In genomic region chr16:30063121-30063881, GRCm38 (mm10) we compare ENCODE assay signal across 8 mouse cellular contexts. TPM values are rescaled to one million over a fixed set of nuclear protein-coding genes. Genes with fewer than 3 reads are reported as not detected.
DNase-seq lines count a peak whose midpoint lies in the region; ATAC-seq lines count a peak whose summit lies in the region.

No protein-coding gene starts in this region.

- peak overlapping the region; percentile 53 for H3K4me3 ChIP-seq in erythroblast, embryonic 14.5 days (replicated peaks)
- peak overlapping the region; percentile 65 for H3K4me3 ChIP-seq in hindbrain, embryonic 14.5 days (replicated peaks; ENCODE audit: low read length)
- peak overlapping the region; percentile 65 for H3K4me3 ChIP-seq in midbrain, embryonic 14.5 days (replicated peaks; ENCODE audit: low read depth, low read length)
- peak overlapping the region; percentile 71 for H3K4me3 ChIP-seq in stomach, embryonic 16.5 days (replicated peaks; ENCODE audit: low read length)

- H3K36me3 ChIP-seq in erythroblast, embryonic 14.5 days (ENCODE audit: control insufficient read depth) = no peaks in the 10 kb centered on the region
- H3K36me3 ChIP-seq in hindbrain, embryonic 14.5 days (replicated peaks; ENCODE audit: control insufficient read depth, insufficient read depth) = no peaks in the 10 kb centered on the region
- no peaks in the 10 kb centered on the region for H3K36me3 ChIP-seq in midbrain, embryonic 14.5 days (ENCODE audit: control insufficient read depth, insufficient read depth, low read length)
- H3K36me3 ChIP-seq in stomach, embryonic 16.5 days (ENCODE audit: control insufficient read depth, insufficient read depth, low read length) = no peaks in the 10 kb centered on the region

- H3K27me3 ChIP-seq in erythroblast, embryonic 14.5 days (ENCODE audit: control insufficient read depth) = peaks cover 98% of the 10 kb centered on the region
- H3K27me3 ChIP-seq in hindbrain, embryonic 14.5 days (ENCODE audit: control insufficient read depth, insufficient read depth, low read length) = peaks cover 79% of the 10 kb centered on the region
- peaks cover 59% of the 10 kb centered on the region for H3K27me3 ChIP-seq in midbrain, embryonic 14.5 days (ENCODE audit: control insufficient read depth, insufficient read depth, low read length)
- H3K27me3 ChIP-seq in stomach, embryonic 16.5 days (ENCODE audit: control insufficient read depth, insufficient read depth, low read length) = no peaks in the 10 kb centered on the region

- intact Hi-C loops in left cerebral cortex, postnatal 4 days (cut with DNase I) = loop anchor here (10.0 kb wide), 2 partner anchors 108 to 228 kb away; no protein-coding TSS in a partner anchor

- H3K9me3 ChIP-seq in erythroblast, embryonic 14.5 days (ENCODE audit: control insufficient read depth, low read length) = peaks cover 5% of the 10 kb centered on the region; the same call in 1 of the 2 replicates
- H3K9me3 ChIP-seq in hindbrain, embryonic 14.5 days (ENCODE audit: control insufficient read depth, low read length) = no peaks in the 10 kb centered on the region
- no peaks in the 10 kb centered on the region for H3K9me3 ChIP-seq in midbrain, embryonic 14.5 days (ENCODE audit: control insufficient read depth, low read length)
- no peaks in the 10 kb centered on the region for H3K9me3 ChIP-seq in stomach, embryonic 16.5 days (replicated peaks; ENCODE audit: control insufficient read depth, low read length)

- H3K27ac ChIP-seq in hindbrain, embryonic 14.5 days = peak overlapping the region; percentile 82
- peak overlapping the region; percentile 85 for H3K27ac ChIP-seq in midbrain, embryonic 14.5 days (replicated peaks; ENCODE audit: low read depth, low read length)
- peak overlapping the region; percentile 99 for H3K27ac ChIP-seq in stomach, embryonic 16.5 days (ENCODE audit: low read length)

- ATAC-seq in erythroblast, adult 5-6 weeks (replicated peaks; ENCODE audit: low FRiP score, poor library complexity, severe bottlenecking) = no peak
- peak; percentile 38 for ATAC-seq in hindbrain, embryonic 14.5 days (ENCODE audit: low FRiP score)
- ATAC-seq in midbrain, embryonic 14.5 days (ENCODE audit: low FRiP score, low TSS enrichment) = peak; percentile 47
- ATAC-seq in stomach, embryonic 16.5 days (ENCODE audit: insufficient read depth, low FRiP score) = peak; percentile 14

- DNase-seq in cerebellum, adult 11-12 months = peak; percentile 45
- DNase-seq in frontal cortex, postnatal 14 days (ENCODE audit: low spot score in 2 of 2) = peak; percentile 40 to 47
- DNase-seq in hindbrain, embryonic 14.5 days (ENCODE audit: low spot score) = peak; percentile 56
- peak; percentile 53 for DNase-seq in left cerebral cortex, postnatal 4 days
- peak; percentile 78 for DNase-seq in midbrain, embryonic 14.5 days

- H3K4me2 ChIP-seq in hindbrain, embryonic 14.5 days (replicated peaks) = peak overlapping the region; percentile 97
- H3K4me2 ChIP-seq in midbrain, embryonic 14.5 days (ENCODE audit: low read length) = peak overlapping the region; percentile 100
- H3K4me2 ChIP-seq in stomach, embryonic 16.5 days (ENCODE audit: low read depth, low read length) = peak overlapping the region; percentile 94

- WGBS in hindbrain, embryonic 14.5 days = under 1% methylated on average over 40 of the region's 82 CpGs
- WGBS in midbrain, embryonic 14.5 days = under 1% methylated on average over 60 of the region's 82 CpGs
- under 1% methylated on average over 67 of the region's 82 CpGs for WGBS in stomach, embryonic 16.5 days

- H3K4me1 ChIP-seq in erythroblast, embryonic 14.5 days (ENCODE audit: control insufficient read depth) = peaks cover 25% of the 10 kb centered on the region
- peaks cover 30% of the 10 kb centered on the region for H3K4me1 ChIP-seq in hindbrain, embryonic 14.5 days (replicated peaks; ENCODE audit: control insufficient read depth, insufficient read depth, low read length)
- H3K4me1 ChIP-seq in midbrain, embryonic 14.5 days (ENCODE audit: control insufficient read depth, insufficient read depth, low read length) = peaks cover 26% of the 10 kb centered on the region
- H3K4me1 ChIP-seq in stomach, embryonic 16.5 days (ENCODE audit: control insufficient read depth, insufficient read depth, low read length) = peaks cover 44% of the 10 kb centered on the region

- H3K9ac ChIP-seq in hindbrain, embryonic 14.5 days = peak overlapping the region; percentile 76
- peak overlapping the region; percentile 61 for H3K9ac ChIP-seq in midbrain, embryonic 14.5 days (replicated peaks; ENCODE audit: low read length)
- peak overlapping the region; percentile 95 for H3K9ac ChIP-seq in stomach, embryonic 16.5 days (ENCODE audit: low read length)

RNA-seq across cellular contexts. Expression of gene Hes1, which starts 0.9 kb away (rescaled TPM):
- polyA plus RNA-seq in erythroblast, embryonic 14.5 days (2012) = 0.19 and 0.32 TPM in 2 replicates
- not detected in 2 replicates for total RNA-seq in erythroblast, adult 5-6 weeks (2015; ENCODE audit: low replicate concordance)
- total RNA-seq in erythroblast, adult 5-6 weeks (2017; ENCODE audit: low replicate concordance) = 0.26 and 10.9 TPM in 2 replicates
- polyA plus RNA-seq in hindbrain, embryonic 14.5 days (2014; fragmentation: Nextera tagmentation; extraction: Ambion mirVana) = 14.0 and 18.0 TPM in 2 replicates
- 10 to 100 TPM; 15.9 to 19.1 TPM for total RNA-seq in left cerebral cortex, postnatal 4 days (2021)
- polyA plus RNA-seq in midbrain, embryonic 14.5 days (2014; fragmentation: Nextera tagmentation; extraction: Ambion mirVana) = 11.3 and 12.7 TPM in 2 replicates
- polyA plus RNA-seq in stomach, embryonic 16.5 days (2015; fragmentation: Nextera tagmentation; extraction: Ambion mirVana) = 34.4 and 38.5 TPM in 2 replicates
